Mouse (Mus musculus) stomach, embryonic 15.5 days (tissue): ENCODE data around the gene Tex13c1. TPM values are rescaled to one million over a fixed set of nuclear protein-coding genes. Genes with fewer than 3 reads are reported as not detected.

ENCODE experiments used
- ATAC-seq: fragments of 200-750 bp; cut with Nextera tagmentation; 2 replicates; pipeline ENCODE4 v1.8.0; 2017; ENCODE audit warnings: low read depth, moderate number of reproducible peaks, moderate TSS enrichment; ENCODE audit not compliant: insufficient read depth, low FRiP score
- H3K27ac ChIP-seq: fragments of 300-500 bp; sonication (generic); 2 replicates; pipeline ENCODE4 v1.5.1; 2015; ENCODE audit warnings: mild to moderate bottlenecking, inconsistent platforms
- H3K27me3 ChIP-seq: fragments of 300-500 bp; sonication (generic); replicated peaks from 2 replicates; pipeline ENCODE4 v1.6.1; 2015; ENCODE audit warnings: inconsistent platforms
- H3K36me3 ChIP-seq: fragments of 300-500 bp; sonication (generic); 2 replicates; pipeline ENCODE4 v1.6.1; 2015; ENCODE audit warnings: inconsistent platforms
- H3K4me1 ChIP-seq: fragments of 300-500 bp; sonication (generic); 2 replicates; pipeline ENCODE4 v1.6.1; 2015; ENCODE audit warnings: inconsistent platforms
- H3K4me2 ChIP-seq: fragments of 300-500 bp; sonication (generic); 2 replicates; pipeline ENCODE4 v1.6.1; 2015; ENCODE audit warnings: mild to moderate bottlenecking, inconsistent platforms
- H3K4me3 ChIP-seq: fragments of 300-500 bp; sonication (generic); replicated peaks from 2 replicates; pipeline ENCODE4 v1.5.1; 2015; ENCODE audit warnings: inconsistent platforms
- H3K9ac ChIP-seq: fragments of 300-500 bp; sonication (generic); 2 replicates; pipeline ENCODE4 v1.6.1; 2015; ENCODE audit warnings: inconsistent platforms
- H3K9me3 ChIP-seq: fragments of 300-500 bp; sonication (generic); 2 replicates; pipeline ENCODE4 v1.6.1; 2016; ENCODE audit warnings: inconsistent platforms
- WGBS: fragments of 180-500 bp; shearing (Covaris S2); methylation state at CpG from one replicate; pipeline ENCODE4 v1.1.7; 2015; 5-methylcytosine and 5-hydroxymethylcytosine counted together
- polyA plus RNA-seq: library from polyadenylated mRNA; unstranded; fragments of >200 nt; fragmentation: Nextera tagmentation; extraction: Ambion mirVana; gene quantifications from 2 replicates; pipeline ENCODE4 v1.2.1, GENCODE M21; 2015

Gene Tex13c1
- polyA plus RNA-seq = not detected in 2 replicates

GRCm38 (mm10) chrX:43590860-43591259 lies at the start of gene Tex13c1:
Gene Tex13c1, plus strand, starts transcription at chrX:43591160.
- Histone ChIP-seq H3K27ac (no peak within 1 kb of the TSS), H3K4me3 (no peak within 1 kb of the TSS), H3K9ac (no peak within 1 kb of the TSS), H3K27me3 (no peaks in the 10 kb centered on the region), H3K36me3 (no peaks in the 10 kb centered on the region), H3K4me1 (no peaks in the 10 kb centered on the region), H3K9me3 (no peaks in the 10 kb centered on the region), H3K4me2 (no peak within 1 kb of the TSS)
- ATAC-seq = no peak
- 79% methylated on average over 3 of the region's 3 CpGs for WGBS

Other genes starting within 250 kb of the Tex13c1 start
- gene Tenm1, start 162.0 kb upstream of the Tex13c1 start, polyA plus RNA-seq = 2.7 and 2.8 TPM in 2 replicates